Mouse (Mus musculus) thymus, postnatal 0 days (tissue): ENCODE results near the gene Pard3b. TPM values are rescaled to one million over a fixed set of nuclear protein-coding genes. Genes with fewer than 3 reads are reported as not detected.

ENCODE experiments used
- DNase-seq: peaks from one replicate; pipeline ENCODE4 v3.0.0-alpha.2; 2015; ENCODE audit warnings: low spot score
- polyA plus RNA-seq: library from polyadenylated mRNA; unstranded; fragments of >200 nt; fragmentation: Nextera tagmentation; extraction: Ambion mirVana; gene quantifications from 2 replicates; pipeline ENCODE4 v1.2.1, GENCODE M21; 2015

Gene Pard3b
- polyA plus RNA-seq, 1 experiment from 2014 or later, result 3.7 TPM

DNA sequence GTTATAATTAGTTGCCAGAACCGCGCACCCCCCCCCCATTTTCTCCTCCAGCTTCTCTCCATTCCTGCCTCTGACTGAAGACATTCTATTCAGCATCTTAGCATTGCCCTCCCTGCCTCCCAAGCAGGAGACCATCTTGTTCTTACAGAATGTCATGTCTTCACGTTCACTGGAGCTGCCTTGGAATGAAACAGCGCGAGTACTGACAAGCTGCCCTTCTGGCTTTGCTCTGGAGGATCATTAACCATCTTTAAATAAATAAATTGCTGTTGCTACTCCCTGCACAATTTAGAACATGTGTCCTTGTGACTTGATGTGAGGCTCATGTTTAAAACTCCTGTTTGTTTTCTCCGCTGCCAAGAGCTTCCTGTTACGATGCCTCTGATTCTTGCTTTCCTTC, 432.5 kb downstream of the Pard3b start:
- no peak for DNase-seq

DNA sequence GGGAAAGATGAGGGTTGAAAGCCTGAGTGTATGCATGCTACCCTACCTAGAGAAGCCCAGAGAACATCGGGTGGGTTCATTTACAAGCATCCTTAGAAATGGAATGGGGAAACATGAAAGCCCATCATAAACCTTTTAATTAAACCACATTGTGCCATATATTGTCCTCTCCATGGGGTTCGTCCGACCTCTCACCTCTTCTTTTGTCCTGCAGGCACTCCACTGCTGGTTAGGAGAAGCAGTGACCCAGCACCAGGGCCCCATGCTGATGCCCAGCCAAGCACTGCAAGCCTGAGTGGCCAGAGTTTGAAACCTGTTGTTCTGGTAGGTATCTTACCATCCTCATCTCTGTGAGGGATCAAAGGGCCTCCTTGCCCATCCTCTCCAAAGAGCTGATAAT, 437.5 kb downstream of the Pard3b start:
- DNase-seq, result no peak

DNA sequence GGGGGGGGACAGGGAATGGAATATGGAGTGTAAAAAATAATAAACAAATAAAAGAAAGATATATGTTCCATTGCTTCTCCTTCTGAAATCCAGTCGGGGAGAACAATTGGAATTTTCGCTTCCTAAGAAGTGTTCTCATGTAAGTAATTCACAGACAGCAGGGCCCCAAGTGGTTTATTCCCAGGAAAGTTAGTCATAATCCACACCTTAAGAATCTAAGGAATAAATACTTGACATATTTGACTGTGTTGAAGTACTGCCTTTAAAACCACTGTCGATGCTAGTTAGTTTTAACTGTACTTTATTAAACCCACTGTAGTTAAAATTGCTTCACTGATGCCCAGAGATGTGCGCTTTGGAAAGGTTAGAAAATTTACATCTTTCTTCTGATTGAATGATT, 442.5 kb downstream of the Pard3b start:
- no peak for DNase-seq

DNA sequence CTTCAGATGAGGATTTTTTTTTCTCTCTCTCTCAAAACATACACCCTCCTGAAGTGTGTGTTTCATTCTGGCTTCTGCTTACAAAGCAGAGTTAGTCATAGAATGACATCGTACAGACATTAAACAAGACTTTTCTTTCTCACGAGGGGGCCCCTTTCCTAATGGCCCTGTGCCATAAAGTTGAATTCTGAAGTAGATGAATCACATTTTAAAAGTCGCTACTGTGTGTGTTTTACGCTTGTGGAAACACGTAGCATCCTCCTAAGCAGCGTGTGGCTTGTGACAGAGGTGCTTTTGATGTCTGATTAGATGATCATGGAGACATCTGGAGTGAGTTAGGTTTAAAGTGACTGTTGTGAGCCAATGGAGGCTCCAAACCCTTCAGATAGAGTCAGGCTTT, 447.4 kb downstream of the Pard3b start:
- DNase-seq, result no peak

DNA sequence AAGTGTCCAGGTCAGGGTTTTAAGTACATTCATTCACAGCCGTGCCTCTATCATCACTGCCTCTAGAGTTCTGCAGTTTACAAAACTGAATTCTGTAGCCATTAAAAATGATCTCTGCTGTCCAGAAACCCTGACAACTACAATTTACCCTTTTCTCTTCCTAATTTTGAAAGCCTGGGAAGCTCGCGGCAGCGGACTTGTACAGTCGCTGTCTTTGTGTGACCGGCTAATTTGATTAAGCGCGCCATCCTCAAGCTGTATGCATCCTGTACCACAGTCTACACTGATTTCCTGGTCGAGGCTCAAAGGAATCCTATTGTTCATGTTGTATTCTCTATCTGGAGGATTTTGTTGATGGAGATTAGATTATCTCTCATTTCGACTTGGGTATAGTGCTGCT, 448.8 kb downstream of the Pard3b start:
- DNase-seq, result no peak

DNA sequence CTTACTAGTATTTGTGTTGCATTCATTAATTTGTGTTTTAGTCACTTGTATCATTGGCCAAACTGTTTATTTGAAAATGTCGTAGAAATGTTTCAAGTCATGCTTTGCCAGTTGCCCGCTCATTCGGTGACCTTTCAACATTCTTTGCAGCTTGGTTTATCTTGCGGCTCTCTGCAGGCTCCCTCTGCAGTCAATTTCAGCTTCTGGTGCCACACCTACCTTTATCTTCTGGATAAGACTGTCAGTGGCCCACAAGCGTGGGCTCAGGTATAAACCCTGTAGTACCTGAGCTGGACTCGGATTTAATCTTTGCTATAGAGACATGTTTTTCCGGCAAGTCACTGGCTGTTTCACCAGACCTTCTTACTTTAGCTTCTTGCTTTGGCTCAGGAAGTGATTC, 456.3 kb downstream of the Pard3b start:
- no peak for DNase-seq

DNA sequence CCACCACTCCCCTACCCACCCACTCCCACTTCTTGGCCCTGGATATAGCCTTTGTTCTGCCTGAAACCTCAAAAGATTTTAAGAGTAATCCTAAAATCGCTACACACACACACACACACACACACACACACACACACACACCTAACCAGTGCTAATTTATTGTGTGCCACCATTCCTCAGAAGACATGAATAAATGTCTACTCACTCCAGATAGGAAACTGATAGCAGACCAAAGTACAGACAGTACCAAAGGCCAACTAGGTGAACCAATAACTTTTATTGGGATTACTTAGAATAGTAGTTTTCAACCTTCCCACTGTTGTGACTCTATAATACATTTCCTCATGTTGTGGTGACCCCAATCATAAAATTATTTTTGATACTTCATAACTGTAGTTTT, 483.8 kb downstream of the Pard3b start:
- no peak for DNase-seq

DNA sequence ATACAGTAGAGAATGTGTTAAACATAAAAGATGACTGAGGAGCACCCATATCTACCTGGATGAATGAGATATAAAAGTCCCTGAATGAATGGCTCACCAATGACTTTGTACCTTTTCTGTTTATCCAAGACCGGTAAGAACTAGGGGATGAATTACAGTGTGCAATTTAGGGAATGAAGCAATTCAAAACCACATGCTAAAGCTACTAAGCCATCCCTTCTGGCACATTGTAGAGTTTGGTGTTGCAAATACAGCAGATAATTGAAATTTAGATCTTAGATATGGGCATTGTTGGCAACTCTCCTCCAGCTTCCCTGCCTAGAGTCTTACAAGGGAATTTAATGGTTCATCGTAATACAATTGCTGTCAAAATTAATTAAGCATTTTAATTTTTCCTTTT, 490.6 kb downstream of the Pard3b start:
- no peak for DNase-seq

DNA sequence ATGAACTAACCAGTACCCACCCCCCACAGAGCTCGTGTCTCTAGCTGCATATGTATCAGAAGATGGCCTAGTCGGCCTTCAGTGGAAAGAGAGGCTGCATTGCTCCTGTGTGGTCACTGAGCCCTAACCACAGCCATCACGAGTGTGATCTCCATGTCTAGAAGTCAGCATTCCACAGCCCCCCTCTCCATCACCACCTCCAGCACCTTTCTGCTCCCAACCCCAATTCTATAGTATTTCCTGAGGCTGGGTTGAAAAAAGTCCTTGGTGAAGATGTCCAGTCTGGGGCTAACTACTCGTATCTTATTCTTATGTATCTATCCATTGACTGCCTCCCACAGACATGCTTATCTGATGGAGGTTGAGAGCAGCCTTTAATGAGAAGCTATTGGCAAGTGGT, 509.5 kb downstream of the Pard3b start:
- DNase-seq, result no peak

DNA sequence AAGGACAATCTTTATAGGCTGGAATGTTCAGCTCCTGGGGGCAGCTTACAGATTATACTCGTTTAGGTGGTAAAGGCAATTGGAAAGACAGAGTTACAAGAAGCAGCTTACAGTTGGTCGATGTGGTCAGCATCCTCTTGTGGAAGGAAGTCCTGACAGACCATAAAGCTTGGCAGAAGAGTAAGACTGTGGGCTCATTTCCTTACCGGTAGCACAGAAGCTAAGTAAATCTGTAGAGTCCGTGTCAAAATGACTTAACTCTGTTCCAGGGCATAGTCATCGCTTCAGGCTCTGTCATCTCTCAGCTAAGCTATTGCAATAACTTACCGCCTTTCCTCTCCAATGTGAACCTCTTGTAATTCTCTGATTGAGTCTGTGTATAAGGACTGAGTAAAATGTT, 510.2 kb downstream of the Pard3b start:
- DNase-seq, result no peak

DNA sequence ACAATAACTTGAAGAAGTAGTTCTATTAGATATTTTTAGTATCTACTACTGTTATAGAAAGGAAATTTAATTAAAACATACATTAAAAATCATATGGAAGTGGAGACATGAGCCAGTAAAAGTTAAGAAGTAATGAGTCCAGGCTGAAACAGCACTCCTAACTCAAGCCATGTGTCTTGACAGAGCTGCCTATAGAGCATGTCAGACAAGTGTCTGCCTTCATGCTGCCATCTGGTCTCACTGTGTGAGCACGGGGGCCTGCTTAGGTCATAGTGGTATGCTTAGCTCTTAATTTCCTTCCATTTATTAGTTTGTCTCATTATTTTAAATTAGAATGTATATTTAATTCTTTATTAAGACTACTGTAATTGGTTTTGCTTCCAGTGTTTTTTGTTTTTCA, 517.3 kb downstream of the Pard3b start:
- DNase-seq, result no peak

DNA sequence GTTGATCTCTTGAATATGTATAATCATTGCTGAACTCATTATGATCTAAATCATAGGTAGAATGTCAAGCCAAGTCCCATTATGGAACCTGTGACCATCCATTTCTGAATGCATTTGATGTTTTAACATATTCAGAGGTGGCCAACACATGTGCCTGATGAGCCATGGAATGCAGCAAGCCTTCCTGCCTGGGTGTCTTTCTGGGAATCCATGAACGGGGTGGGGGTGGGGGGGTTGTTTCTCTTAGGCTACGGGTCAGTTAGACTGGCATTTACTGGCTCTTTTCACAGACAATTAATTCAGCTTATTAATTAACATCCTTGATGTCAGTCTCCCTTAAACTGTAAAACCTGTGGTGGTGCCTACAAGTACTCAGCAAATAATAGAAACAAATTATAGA, 521.0 kb downstream of the Pard3b start:
- no peak for DNase-seq

DNA sequence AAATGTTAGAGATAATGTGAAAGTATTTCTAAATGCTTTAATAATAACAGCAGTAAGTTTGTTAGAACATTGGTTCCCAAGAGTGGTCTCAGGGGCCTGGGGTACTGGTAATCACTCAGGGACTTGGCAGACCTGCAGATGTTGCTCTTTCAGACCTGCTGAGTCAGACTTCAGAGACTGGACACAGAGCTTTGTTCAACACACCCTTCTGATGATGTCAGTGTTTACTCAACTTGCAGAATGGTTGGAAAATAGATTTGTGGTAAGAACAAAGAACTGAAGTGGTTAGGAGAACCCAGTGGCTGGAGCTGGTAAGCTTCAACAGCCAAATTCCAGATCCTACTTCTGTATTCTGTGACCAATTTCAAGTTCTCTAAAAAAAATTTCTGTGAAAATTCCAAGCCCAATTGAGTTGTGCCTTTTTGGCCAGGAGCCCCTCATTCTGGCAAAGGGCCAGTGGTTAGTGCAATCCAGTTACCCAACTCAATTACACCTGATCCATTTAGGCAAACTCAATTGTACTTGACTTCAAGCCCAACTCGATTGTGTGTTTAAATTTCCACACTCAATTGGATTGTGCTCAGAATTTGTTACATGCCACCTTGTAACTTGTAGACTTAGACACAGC, 536.5 kb downstream of the Pard3b start:
- no peak for DNase-seq

DNA sequence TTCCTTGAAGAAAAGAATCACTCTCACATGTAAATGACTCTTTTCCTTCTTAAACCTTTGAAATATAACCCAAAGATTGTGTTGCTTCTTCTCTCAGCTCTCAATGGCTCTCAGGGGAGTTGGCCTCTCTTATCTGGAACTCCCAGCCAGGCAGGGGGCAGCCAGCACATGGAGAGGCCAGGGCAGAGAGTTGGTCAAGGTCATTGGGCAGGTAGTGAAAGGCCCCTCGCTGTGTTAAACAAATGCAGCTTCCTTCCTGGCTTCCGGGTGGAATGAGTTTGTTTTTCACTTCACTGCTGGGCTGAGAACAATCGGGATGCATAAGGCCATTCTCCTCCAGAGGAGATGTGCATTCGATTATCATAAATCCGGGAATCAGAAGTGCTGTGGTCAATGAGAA, 543.0 kb downstream of the Pard3b start:
- no peak for DNase-seq

DNA sequence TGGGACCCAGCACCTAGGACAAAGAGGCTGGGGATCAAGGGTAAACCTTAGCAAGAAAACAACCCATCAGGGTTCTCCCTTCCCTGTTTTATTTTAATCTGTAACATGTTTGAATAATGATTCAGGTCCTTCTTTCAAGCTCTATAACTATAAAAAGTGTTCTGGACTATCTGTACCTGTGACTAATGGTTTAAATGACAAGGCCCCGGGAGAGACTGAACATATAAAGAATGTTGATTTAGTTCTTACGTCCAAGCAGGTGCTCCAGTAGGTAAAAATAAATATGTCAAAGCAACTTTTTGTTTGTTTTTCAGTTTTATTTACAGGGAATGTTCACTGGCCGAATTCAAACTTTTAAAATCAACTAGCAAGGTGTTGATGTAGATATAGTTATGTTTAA, 544.0 kb downstream of the Pard3b start:
- DNase-seq, result no peak

DNA sequence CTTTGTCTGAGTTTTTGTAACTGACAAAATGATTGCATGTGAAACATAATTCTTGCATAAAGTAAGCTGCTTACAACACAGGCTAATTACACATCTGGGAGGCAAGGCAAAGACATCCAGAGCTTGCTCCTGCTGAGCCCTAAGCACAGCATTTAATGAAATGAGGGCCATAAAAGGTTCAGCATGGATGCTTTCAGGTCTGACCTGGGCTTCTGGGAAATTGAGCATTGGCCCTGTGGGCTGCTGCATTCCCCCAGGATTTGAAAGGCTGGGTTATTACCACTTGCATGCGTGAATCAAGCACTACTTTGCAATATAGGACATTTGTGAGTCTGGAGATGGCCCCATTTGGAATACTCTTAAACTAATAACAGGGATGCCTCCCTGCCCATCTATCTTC, 552.2 kb downstream of the Pard3b start:
- no peak for DNase-seq

DNA sequence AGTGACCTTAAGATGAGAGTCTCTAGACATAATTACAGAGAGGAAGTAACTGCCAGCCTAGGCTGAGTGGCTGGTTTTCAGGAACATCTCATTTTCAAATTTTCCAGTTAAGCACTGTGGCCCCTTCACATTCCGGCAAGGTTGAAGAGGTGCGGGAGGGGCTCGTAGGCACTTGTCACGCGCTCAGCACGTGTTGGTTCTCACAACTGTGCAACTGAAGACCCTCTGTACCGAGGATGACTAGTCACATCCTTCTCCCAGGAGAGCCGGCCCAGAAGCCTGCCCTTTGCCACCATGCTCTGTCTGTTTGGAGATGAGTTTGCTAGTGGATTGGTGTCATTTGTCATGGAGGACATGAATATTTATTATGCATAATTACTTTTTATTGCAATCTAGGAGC, 558.9 kb downstream of the Pard3b start:
- no peak for DNase-seq

DNA sequence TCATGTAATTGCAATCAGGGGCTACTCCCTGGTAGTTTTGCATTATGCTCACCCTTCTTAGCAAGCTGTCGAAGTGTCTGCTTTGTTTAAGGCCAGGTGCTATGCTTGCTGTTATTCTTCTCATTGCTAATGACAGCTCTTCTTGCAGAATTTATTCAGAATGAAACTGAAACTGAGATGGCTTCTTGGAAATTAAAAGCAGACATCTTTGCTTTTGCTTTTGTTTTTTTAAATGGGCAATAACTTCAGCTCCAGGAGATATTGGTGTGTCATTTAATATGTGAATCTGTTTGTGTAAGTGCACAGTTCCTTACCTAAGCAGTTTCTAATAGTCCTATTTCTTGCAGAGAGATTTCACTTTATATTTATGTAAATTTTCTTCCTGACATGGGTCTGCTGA, 562.3 kb downstream of the Pard3b start:
- DNase-seq, result no peak

DNA sequence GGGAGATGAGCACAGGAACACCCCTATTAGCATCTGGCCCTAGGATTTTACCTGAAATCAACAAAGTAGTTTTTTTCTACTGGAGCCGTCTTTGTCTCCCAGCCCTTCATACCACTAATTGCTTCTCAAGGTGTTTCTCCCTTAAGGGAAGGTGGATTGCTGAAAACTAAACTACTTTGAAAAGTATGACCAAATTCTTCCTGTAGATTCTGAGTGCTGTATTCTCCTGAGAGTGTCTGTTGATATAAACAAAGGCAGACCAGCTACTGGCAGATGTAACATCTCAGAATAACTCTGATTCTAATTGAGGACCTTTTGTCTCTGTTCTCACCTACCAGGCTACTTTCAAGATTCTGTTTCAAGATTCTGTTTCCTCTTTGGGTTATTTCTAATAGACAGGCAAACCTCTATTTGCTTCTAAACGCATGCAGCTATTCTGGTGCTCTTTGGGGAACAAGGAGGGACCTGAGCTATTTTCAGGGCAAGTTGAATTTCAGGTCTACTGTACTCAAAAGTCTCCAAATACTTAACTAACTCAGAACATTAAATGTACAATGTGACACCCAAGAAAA, 563.1 kb downstream of the Pard3b start:
- no peak for DNase-seq

DNA sequence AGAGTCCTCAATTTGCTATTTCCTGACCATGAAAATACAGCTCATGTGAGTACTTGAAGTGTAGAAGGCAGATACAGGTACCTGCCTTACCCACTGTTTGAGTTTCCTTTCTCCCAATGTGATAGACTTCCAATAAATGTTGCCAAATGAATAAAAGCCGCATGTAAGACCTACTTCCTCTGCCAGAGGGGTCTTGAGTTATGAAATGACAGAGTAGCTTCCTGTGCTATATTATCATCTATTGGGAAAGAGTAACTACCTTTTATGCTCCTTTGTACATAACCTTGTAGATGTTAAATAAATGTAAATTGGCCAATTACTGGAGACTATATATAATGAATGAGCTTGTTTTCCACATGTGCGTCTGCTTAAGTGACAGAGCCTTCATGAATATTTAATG, 574.7 kb downstream of the Pard3b start:
- DNase-seq, result no peak

DNA sequence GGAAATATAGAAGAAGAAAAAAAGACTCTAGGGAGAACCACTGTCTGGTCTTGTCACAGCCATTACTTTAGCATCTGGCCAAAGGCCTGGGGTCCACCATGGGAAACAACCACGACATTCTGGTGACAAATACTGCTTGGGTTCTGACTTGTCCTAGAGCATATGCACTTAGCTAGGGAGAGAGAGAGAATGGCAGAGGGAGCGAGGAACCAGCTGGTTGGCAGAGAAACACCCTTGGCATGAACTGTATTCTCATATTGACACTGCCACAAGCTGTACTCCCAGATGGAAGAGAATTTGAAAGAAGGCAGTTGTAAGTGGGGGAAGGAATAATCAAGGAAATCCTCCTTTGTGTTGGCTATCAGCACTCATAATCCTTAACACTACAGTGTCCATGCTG, 577.2 kb downstream of the Pard3b start:
- DNase-seq, result no peak

DNA sequence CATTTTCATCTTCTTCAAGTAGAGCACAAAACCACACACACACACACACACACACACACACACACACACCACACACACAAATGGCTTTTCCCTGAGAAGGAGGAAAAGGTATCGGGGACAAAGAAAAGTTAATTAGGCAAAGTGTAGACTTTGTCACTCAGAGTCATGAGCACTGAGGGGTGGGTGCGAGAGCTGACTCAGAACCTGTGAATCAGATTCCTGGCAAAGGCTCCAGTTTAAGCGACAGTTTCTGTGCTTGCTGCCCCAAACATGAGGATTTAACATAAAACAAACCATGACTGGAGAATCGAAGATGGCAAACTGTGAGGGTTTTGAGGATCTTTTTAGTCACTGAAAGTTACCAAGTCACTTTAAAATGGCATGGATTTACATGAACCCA, 577.9 kb downstream of the Pard3b start:
- no peak for DNase-seq

DNA sequence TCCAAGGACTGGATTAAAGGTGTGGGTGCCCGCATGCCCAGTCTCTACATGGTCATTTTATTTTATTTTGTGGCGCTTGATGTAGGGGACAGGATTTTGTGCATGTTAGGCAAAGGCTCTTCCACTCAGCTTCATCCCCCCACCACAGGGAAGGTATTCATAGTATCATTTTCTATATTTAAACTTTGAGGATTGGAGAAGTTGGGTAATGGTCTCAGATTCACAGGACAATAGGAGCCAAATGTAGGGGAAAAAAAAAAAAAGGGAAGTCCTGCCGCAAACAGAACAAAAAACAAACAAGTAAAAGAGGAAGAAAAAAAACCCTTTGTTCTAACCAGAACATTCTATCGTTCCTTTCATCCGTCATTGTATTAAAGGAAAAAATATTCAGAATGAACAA, 590.5 kb downstream of the Pard3b start:
- DNase-seq, result no peak

DNA sequence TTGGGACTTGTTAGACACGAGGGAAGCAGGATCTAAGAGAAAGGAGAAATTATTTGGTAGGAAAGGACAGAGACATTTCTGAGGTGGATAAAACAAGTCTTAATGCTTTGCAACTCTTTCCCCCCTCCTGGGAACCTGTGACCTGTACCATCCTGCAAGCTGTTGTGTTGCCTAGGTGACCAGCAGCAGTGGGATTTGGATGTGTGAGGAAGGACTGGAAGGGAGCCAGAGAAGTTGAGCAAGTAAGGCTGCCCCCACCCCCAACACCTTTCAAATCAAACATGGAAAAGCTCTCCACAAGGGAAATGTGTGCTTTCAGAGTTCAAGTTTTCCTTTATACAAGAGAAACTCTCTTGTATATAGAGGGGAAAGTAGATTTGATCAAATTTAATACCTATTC, 595.4 kb downstream of the Pard3b start:
- DNase-seq, result no peak
